Mouse (Mus musculus): Measurements from ENCODE around the gene Mcmbp. TPM values are rescaled to one million over a fixed set of nuclear protein-coding genes. Genes with fewer than 3 reads are reported as not detected.

The Mcmbp gene
- total and polyA plus RNA-seq, 3 experiments, result 28.6 to 91.6 (median 56.3) TPM

GRCm38 (mm10) chr7:128744684-128745485 is 4.6 kb upstream of the Mcmbp start, which contains the start of gene Sec23ip:
Gene Sec23ip, plus strand, starts transcription at chr7:128744943.
- H3K4me3 ChIP-seq (ENCODE audit: low read depth, low read length), result peak within 1 kb of the TSS; percentile 89
- H3K27me3 ChIP-seq (ENCODE audit: insufficient read depth, low read length), result no peaks in the 10 kb centered on the region
- DNase-seq (ENCODE audit: low spot score), result peak; percentile 88
- ATAC-seq (ENCODE audit: extremely low read depth, insufficient number of reproducible peaks, low FRiP score, poor library complexity, severe bottlenecking), result peak; percentile 70
- TF ChIP-seq POLR2AphosphoS5 (IDR thresholded peaks at IDR 0.05; ENCODE audit: insufficient replicate concordance, low read depth, low read length) (no peak), GATA2 (IDR thresholded peaks at IDR 0.05; ENCODE audit: borderline replicate concordance, low read depth, low read length) (no peak), TAL1 (conservative IDR thresholded peaks at IDR 0.05; ENCODE audit: low read depth, low read length) (no peak), CTCF (IDR thresholded peaks at IDR 0.05; ENCODE audit: low read depth, low read length) (no peak), GATA1 (IDR thresholded peaks at IDR 0.05; ENCODE audit: borderline replicate concordance, low read length) (no peak)
- H3K9me3 ChIP-seq (replicated peaks), result no peaks in the 10 kb centered on the region
- H3K36me3 ChIP-seq (replicated peaks), result peaks cover 31% of the 10 kb centered on the region
- H3K4me1 ChIP-seq (ENCODE audit: insufficient read depth, low read depth, low read length), result peaks cover 56% of the 10 kb centered on the region

GRCm38 (mm10) chr7:128743898-128744297 is 3.6 kb upstream of the Mcmbp start:
- Histone ChIP-seq H3K36me3 (replicated peaks) (peaks cover 27% of the 10 kb centered on the region), H3K27me3 (ENCODE audit: insufficient read depth, low read length) (no peaks in the 10 kb centered on the region), H3K4me3 (ENCODE audit: low read depth, low read length) (no peak overlapping the region; the same call in 1 of the 2 replicates), H3K4me1 (ENCODE audit: insufficient read depth, low read depth, low read length) (peaks cover 55% of the 10 kb centered on the region), H3K9me3 (replicated peaks) (no peaks in the 10 kb centered on the region)
- DNase-seq (ENCODE audit: low spot score) (no peak), ATAC-seq (ENCODE audit: extremely low read depth, insufficient number of reproducible peaks, low FRiP score, poor library complexity, severe bottlenecking) (no peak)
- TF ChIP-seq CTCF (IDR thresholded peaks at IDR 0.05; ENCODE audit: low read depth, low read length) (no peak), GATA1 (IDR thresholded peaks at IDR 0.05; ENCODE audit: borderline replicate concordance, low read length) (no peak), POLR2AphosphoS5 (IDR thresholded peaks at IDR 0.05; ENCODE audit: insufficient replicate concordance, low read depth, low read length) (no peak), TAL1 (conservative IDR thresholded peaks at IDR 0.05; ENCODE audit: low read depth, low read length) (no peak), GATA2 (IDR thresholded peaks at IDR 0.05; ENCODE audit: borderline replicate concordance, low read depth, low read length) (no peak)

- ATAC-seq (ENCODE audit: extremely low read depth, insufficient number of reproducible peaks, low FRiP score, poor library complexity, severe bottlenecking) (no peak), DNase-seq (ENCODE audit: low spot score) (peak; percentile 29)
- TF ChIP-seq POLR2AphosphoS5 (IDR thresholded peaks at IDR 0.05; ENCODE audit: insufficient replicate concordance, low read depth, low read length) (no peak), GATA2 (IDR thresholded peaks at IDR 0.05; ENCODE audit: borderline replicate concordance, low read depth, low read length) (no peak), CTCF (IDR thresholded peaks at IDR 0.05; ENCODE audit: low read depth, low read length) (no peak), TAL1 (conservative IDR thresholded peaks at IDR 0.05; ENCODE audit: low read depth, low read length) (no peak), GATA1 (IDR thresholded peaks at IDR 0.05; ENCODE audit: borderline replicate concordance, low read length) (no peak)
- H3K36me3 ChIP-seq (replicated peaks), result peaks cover 24% of the 10 kb centered on the region
- peak overlapping the region; percentile 96 for H3K4me3 ChIP-seq (ENCODE audit: low read depth, low read length)
- H3K9me3 ChIP-seq (replicated peaks), result no peaks in the 10 kb centered on the region
- no peaks in the 10 kb centered on the region for H3K27me3 ChIP-seq (ENCODE audit: insufficient read depth, low read length)
- peaks cover 48% of the 10 kb centered on the region for H3K4me1 ChIP-seq (ENCODE audit: insufficient read depth, low read depth, low read length)
Observed at GRCm38 (mm10) chr7:128739462-128740277, 625 bp downstream of the Mcmbp start.

GRCm38 (mm10) chr7:128739116-128739461 is 1.2 kb downstream of the Mcmbp start:
- Histone ChIP-seq H3K4me1 (ENCODE audit: insufficient read depth, low read depth, low read length) (peaks cover 43% of the 10 kb centered on the region), H3K36me3 (replicated peaks) (peaks cover 29% of the 10 kb centered on the region), H3K27me3 (ENCODE audit: insufficient read depth, low read length) (no peaks in the 10 kb centered on the region), H3K9me3 (replicated peaks) (no peaks in the 10 kb centered on the region), H3K4me3 (ENCODE audit: low read depth, low read length) (peak overlapping the region; percentile 96)
- TF ChIP-seq CTCF (IDR thresholded peaks at IDR 0.05; ENCODE audit: low read depth, low read length) (no peak), GATA1 (IDR thresholded peaks at IDR 0.05; ENCODE audit: borderline replicate concordance, low read length) (no peak), POLR2AphosphoS5 (IDR thresholded peaks at IDR 0.05; ENCODE audit: insufficient replicate concordance, low read depth, low read length) (no peak)
- ATAC-seq (ENCODE audit: extremely low read depth, insufficient number of reproducible peaks, low FRiP score, poor library complexity, severe bottlenecking) (no peak), DNase-seq (ENCODE audit: low spot score) (no peak)

GRCm38 (mm10) chr7:128738041-128738440 is 2.3 kb downstream of the Mcmbp start:
- no peak for ATAC-seq (ENCODE audit: extremely low read depth, insufficient number of reproducible peaks, low FRiP score, poor library complexity, severe bottlenecking)
- H3K4me3 ChIP-seq (ENCODE audit: low read depth, low read length), result no peak overlapping the region; the same call in 1 of the 2 replicates
- no peak for DNase-seq (ENCODE audit: low spot score)
- TF ChIP-seq POLR2AphosphoS5 (IDR thresholded peaks at IDR 0.05; ENCODE audit: insufficient replicate concordance, low read depth, low read length) (no peak), GATA1 (IDR thresholded peaks at IDR 0.05; ENCODE audit: borderline replicate concordance, low read length) (no peak), GATA2 (IDR thresholded peaks at IDR 0.05; ENCODE audit: borderline replicate concordance, low read depth, low read length) (no peak), TAL1 (conservative IDR thresholded peaks at IDR 0.05; ENCODE audit: low read depth, low read length) (no peak), CTCF (IDR thresholded peaks at IDR 0.05; ENCODE audit: low read depth, low read length) (no peak)
- no peaks in the 10 kb centered on the region for H3K27me3 ChIP-seq (ENCODE audit: insufficient read depth, low read length)
- H3K9me3 ChIP-seq (replicated peaks), result no peaks in the 10 kb centered on the region
- H3K36me3 ChIP-seq (replicated peaks), result peaks cover 32% of the 10 kb centered on the region
- peaks cover 47% of the 10 kb centered on the region for H3K4me1 ChIP-seq (ENCODE audit: insufficient read depth, low read depth, low read length)

- no peak for DNase-seq (ENCODE audit: low spot score)
- no peak for TF ChIP-seq GATA1 (IDR thresholded peaks at IDR 0.05; ENCODE audit: borderline replicate concordance, low read length)
- no peak for TF ChIP-seq CTCF (IDR thresholded peaks at IDR 0.05; ENCODE audit: low read depth, low read length)
- ATAC-seq (ENCODE audit: extremely low read depth, insufficient number of reproducible peaks, low FRiP score, poor library complexity, severe bottlenecking), result no peak
- H3K27me3 ChIP-seq (ENCODE audit: insufficient read depth, low read length), result no peaks in the 10 kb centered on the region
- H3K4me3 ChIP-seq (ENCODE audit: low read depth, low read length), result no peak overlapping the region
- H3K9me3 ChIP-seq (replicated peaks), result no peaks in the 10 kb centered on the region
- H3K4me1 ChIP-seq (ENCODE audit: insufficient read depth, low read depth, low read length), result peaks cover 35% of the 10 kb centered on the region
- peaks cover 55% of the 10 kb centered on the region for H3K36me3 ChIP-seq (replicated peaks)
Observed at GRCm38 (mm10) chr7:128731585-128731984, 8.7 kb downstream of the Mcmbp start.
